Mouse (Mus musculus): ENCODE data around the gene Rce1. TPM values are rescaled to one million over a fixed set of nuclear protein-coding genes. Genes with fewer than 3 reads are reported as not detected.

Rce1 gene
- total and polyA plus RNA-seq, 3 experiments: 43.1 to 67.8 TPM; not detected in 1

DNA sequence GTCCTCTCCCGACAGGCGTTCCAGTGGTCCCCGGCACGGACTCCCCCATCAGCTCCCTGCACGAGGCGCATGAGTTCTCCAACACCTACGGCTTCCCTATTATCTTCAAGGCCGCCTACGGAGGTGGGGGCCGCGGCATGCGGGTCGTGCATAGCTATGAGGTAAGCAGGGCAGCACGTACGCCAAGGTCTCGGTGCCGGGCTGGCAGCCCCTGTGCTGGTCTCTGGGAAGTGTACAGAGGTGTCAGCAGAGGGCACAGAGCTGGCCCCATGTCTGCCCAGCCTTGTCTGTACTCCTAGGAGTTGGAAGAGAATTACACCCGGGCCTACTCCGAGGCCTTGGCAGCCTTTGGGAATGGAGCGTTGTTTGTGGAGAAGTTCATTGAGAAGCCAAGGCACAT is 23.0 kb downstream of the Rce1 start:
- H3K27me3 ChIP-seq (ENCODE audit: control insufficient read depth in 1 of 2, insufficient read depth in 2 of 2, low read length in 2 of 2): no peaks in the 10 kb centered on the region
- DNase-seq (ENCODE audit: low read depth, low spot score): no peak
- no peaks in the 10 kb centered on the region for H3K9me3 ChIP-seq (replicated peaks; ENCODE audit: insufficient read depth, low read length)
- H3K79me2 ChIP-seq (ENCODE audit: control insufficient read depth, insufficient read depth, low read length, poor library complexity): no peaks in the 10 kb centered on the region
- H3K9ac ChIP-seq (ENCODE audit: control insufficient read depth, low read depth, low read length, poor library complexity, severe bottlenecking): no peak overlapping the region
- H3K27ac ChIP-seq (ENCODE audit: control insufficient read depth, low read depth, low read length): no peak overlapping the region
- H3K4me3 ChIP-seq (ENCODE audit: control insufficient read depth in 1 of 2, insufficient read depth in 1 of 2, low read depth in 2 of 2, low read length in 2 of 2): no peak overlapping the region
- H3K4me1 ChIP-seq (ENCODE audit: control insufficient read depth in 1 of 2, insufficient read depth in 2 of 2, low read length in 2 of 2): no peaks in the 10 kb centered on the region
- TF ChIP-seq TAL1 (IDR thresholded peaks at IDR 0.05; ENCODE audit: low read length) (no peak), HCFC1 (IDR thresholded peaks at IDR 0.05; ENCODE audit: low read depth, low read length) (no peak), USF2 (IDR thresholded peaks at IDR 0.05; ENCODE audit: borderline replicate concordance in 1 of 2, insufficient read depth in 1 of 2, low read depth in 1 of 2, low read length in 2 of 2) (no peak), POLR2AphosphoS2 (IDR thresholded peaks at IDR 0.05; ENCODE audit: low read length) (no peak), MXI1 (IDR thresholded peaks at IDR 0.05; ENCODE audit: low read depth, low read length) (no peak), ELF1 (IDR thresholded peaks at IDR 0.05; ENCODE audit: low read depth, low read length) (no peak), NRF1 (IDR thresholded peaks at IDR 0.05; ENCODE audit: insufficient read depth, low read depth, low read length, poor library complexity, severe bottlenecking) (no peak), CTCF (IDR thresholded peaks at IDR 0.05 in 2 of 3, conservative IDR thresholded peaks at IDR 0.05 in 1 of 3; ENCODE audit: control insufficient read depth in 1 of 3, insufficient read depth in 1 of 3, low read depth in 2 of 3, low read length in 3 of 3, poor library complexity in 1 of 3, severe bottlenecking in 1 of 3) (no peak), ZNF384 (IDR thresholded peaks at IDR 0.05; ENCODE audit: low read depth, low read length) (no peak), E2F4 (IDR thresholded peaks at IDR 0.05; ENCODE audit: borderline replicate concordance, low read depth, low read length) (no peak), POLR2AphosphoS5 (IDR thresholded peaks at IDR 0.05; ENCODE audit: borderline replicate concordance, low read depth, low read length) (no peak), UBTF (IDR thresholded peaks at IDR 0.05; ENCODE audit: borderline replicate concordance, insufficient read depth, low read depth, low read length) (no peak), MAFK (IDR thresholded peaks at IDR 0.05; ENCODE audit: borderline replicate concordance, low read depth, low read length) (no peak), MYB (IDR thresholded peaks at IDR 0.05; ENCODE audit: low read depth, low read length) (no peak), TCF12 (IDR thresholded peaks at IDR 0.05; ENCODE audit: low read depth, low read length) (no peak), SIN3A (IDR thresholded peaks at IDR 0.05; ENCODE audit: low read length) (no peak), TBP (IDR thresholded peaks at IDR 0.05; ENCODE audit: low read depth, low read length) (no peak), ZKSCAN1 (IDR thresholded peaks at IDR 0.05; ENCODE audit: low read depth, low read length) (no peak)
- H3K36me3 ChIP-seq (ENCODE audit: control insufficient read depth in 1 of 2, insufficient read depth in 2 of 2, low read length in 2 of 2): no peaks in the 10 kb centered on the region

DNA sequence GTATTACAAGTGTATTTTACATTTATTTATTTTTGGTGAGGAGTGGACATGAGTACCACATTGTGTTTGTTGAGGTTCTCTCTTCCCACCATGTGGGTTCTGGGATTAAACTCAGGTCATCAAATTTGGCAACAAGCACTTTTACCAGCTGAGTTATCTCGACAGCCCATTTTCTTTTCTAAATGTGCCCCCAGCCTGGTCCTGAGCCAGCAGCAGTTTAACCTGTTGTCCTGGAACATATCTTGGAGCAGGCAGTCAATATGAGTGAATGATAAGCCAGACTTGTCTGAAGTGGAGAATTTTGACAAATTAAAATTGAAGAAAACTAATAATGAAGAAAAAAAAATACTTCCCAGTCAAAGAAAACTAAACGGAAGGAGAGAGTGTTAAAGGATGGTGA is 29.4 kb downstream of the Rce1 start:
- no peak for DNase-seq (ENCODE audit: low read depth, low spot score)
- Histone ChIP-seq H3K27me3 (ENCODE audit: control insufficient read depth in 1 of 2, insufficient read depth in 2 of 2, low read length in 2 of 2) (no peaks in the 10 kb centered on the region), H3K9me3 (replicated peaks; ENCODE audit: insufficient read depth, low read length) (no peaks in the 10 kb centered on the region), H3K79me2 (ENCODE audit: control insufficient read depth, insufficient read depth, low read length, poor library complexity) (no peaks in the 10 kb centered on the region), H3K27ac (ENCODE audit: control insufficient read depth, low read depth, low read length) (no peak overlapping the region), H3K36me3 (ENCODE audit: control insufficient read depth in 1 of 2, insufficient read depth in 2 of 2, low read length in 2 of 2) (no peaks in the 10 kb centered on the region), H3K9ac (ENCODE audit: control insufficient read depth, low read depth, low read length, poor library complexity, severe bottlenecking) (no peak overlapping the region), H3K4me1 (ENCODE audit: control insufficient read depth in 1 of 2, insufficient read depth in 2 of 2, low read length in 2 of 2) (no peaks in the 10 kb centered on the region), H3K4me3 (ENCODE audit: control insufficient read depth in 1 of 2, insufficient read depth in 1 of 2, low read depth in 2 of 2, low read length in 2 of 2) (no peak overlapping the region)
- TF ChIP-seq EP300 (IDR thresholded peaks at IDR 0.05; ENCODE audit: low read depth in 1 of 2, low read length in 2 of 2): peak in 1 of 2 experiments; percentile 13; a peak in 1 of 4 replicates
- no peak for TF ChIP-seq USF2 (IDR thresholded peaks at IDR 0.05; ENCODE audit: borderline replicate concordance in 1 of 2, insufficient read depth in 1 of 2, low read depth in 1 of 2, low read length in 2 of 2)
- no peak for TF ChIP-seq E2F4 (IDR thresholded peaks at IDR 0.05; ENCODE audit: borderline replicate concordance, low read depth, low read length)
